Mouse (Mus musculus) ES-E14 (cell line): Measurements from ENCODE around the gene Golga7b. TPM values are rescaled to one million over a fixed set of nuclear protein-coding genes. Genes with fewer than 3 reads are reported as not detected.

ENCODE experiments used
- DNase-seq: peaks from one replicate; pipeline ENCODE4 v3.0.0-alpha.2; 2013; ENCODE audit warnings: low read depth, low spot score
- H3K27ac ChIP-seq: 2 replicates; pipeline ENCODE4 v1.5.1; 2012; ENCODE audit warnings: low read depth, mild to moderate bottlenecking, low read length, moderate library complexity, mixed read lengths; ENCODE audit not compliant: poor library complexity, insufficient read depth, severe bottlenecking
- H3K36me3 ChIP-seq: 2 replicates; pipeline ENCODE4 v1.6.1; 2012; ENCODE audit warnings: mild to moderate bottlenecking, low read length, moderate library complexity, mixed read lengths; ENCODE audit not compliant: control insufficient read depth, poor library complexity, insufficient read depth, severe bottlenecking
- H3K4me1 ChIP-seq, 2 experiments: fragments of 150-350 bp in 1 of 2; sonication (generic) in 1 of 2; 2 replicates each; pipeline ENCODE4 v1.6.1; 2012; ENCODE audit warnings: low read length in 2 of 2, mild to moderate bottlenecking in 1 of 2, mixed read lengths in 1 of 2; ENCODE audit not compliant: control insufficient read depth in 2 of 2, insufficient read depth in 2 of 2, poor library complexity in 1 of 2
- H3K4me3 ChIP-seq, 2 experiments: fragments of 150-350 bp in 1 of 2; sonication (generic) in 1 of 2; 2 replicates each; pipeline ENCODE4 v1.5.1; 2012; ENCODE audit warnings: low read length in 2 of 2, low read depth in 1 of 2, mild to moderate bottlenecking in 1 of 2, mixed read lengths in 1 of 2; ENCODE audit not compliant: insufficient read depth in 1 of 2, poor library complexity in 1 of 2, severe bottlenecking in 1 of 2
- H3K9ac ChIP-seq: 2 replicates; pipeline ENCODE4 v1.6.1; 2012; ENCODE audit warnings: low read depth, mild to moderate bottlenecking, low read length, mixed read lengths; ENCODE audit not compliant: poor library complexity, insufficient read depth, severe bottlenecking
- H3K9me3 ChIP-seq: fragments of 150-350 bp; sonication (generic); 2 replicates; pipeline ENCODE4 v1.6.1; 2012; ENCODE audit warnings: low read depth, mild to moderate bottlenecking, low read length; ENCODE audit not compliant: control insufficient read depth, insufficient read depth
- CHD2 ChIP-seq: IDR thresholded peaks from 2 replicates; pipeline ENCODE4 v1.6.1; 2014; ENCODE audit warnings: mild to moderate bottlenecking, low read depth, low read length, inconsistent platforms
- HCFC1 ChIP-seq: IDR thresholded peaks from 2 replicates; pipeline ENCODE4 v1.6.1; 2012; ENCODE audit warnings: low read length, inconsistent platforms, borderline replicate concordance; ENCODE audit not compliant: insufficient read depth
- MAFK ChIP-seq: IDR thresholded peaks from 2 replicates; pipeline ENCODE4 v1.6.1; 2014; ENCODE audit warnings: mild to moderate bottlenecking, low read depth, low read length, inconsistent platforms; ENCODE audit not compliant: insufficient read depth
- ZC3H11A ChIP-seq: IDR thresholded peaks from 2 replicates; pipeline ENCODE4 v1.6.1; 2012; ENCODE audit warnings: low read depth, mild to moderate bottlenecking, inconsistent platforms, low read length, borderline replicate concordance
- ZNF384 ChIP-seq: IDR thresholded peaks from 2 replicates; pipeline ENCODE4 v1.6.1; 2012; ENCODE audit warnings: low read depth, low read length, inconsistent platforms
- in situ Hi-C, 2 experiments: fragments of 600-800 bp; cut with MboI; formaldehyde crosslinking; loops; one replicate each; pipeline ENCODE4 v1.15.1; 2025; ENCODE audit warnings: low sequenced_read_pairs in 2 of 2, inconsistent platforms in 1 of 2; ENCODE audit not compliant: unreplicated experiment in 2 of 2
- total RNA-seq: library from RNA; depleted of rRNA; stranded (reverse); fragments of 300-350 nt; gene quantifications from 2 replicates; pipeline ENCODE4 v1.2.3, GENCODE M21; 2012

Gene Golga7b
- total RNA-seq, 1 experiment: 0.09 TPM

DNA sequence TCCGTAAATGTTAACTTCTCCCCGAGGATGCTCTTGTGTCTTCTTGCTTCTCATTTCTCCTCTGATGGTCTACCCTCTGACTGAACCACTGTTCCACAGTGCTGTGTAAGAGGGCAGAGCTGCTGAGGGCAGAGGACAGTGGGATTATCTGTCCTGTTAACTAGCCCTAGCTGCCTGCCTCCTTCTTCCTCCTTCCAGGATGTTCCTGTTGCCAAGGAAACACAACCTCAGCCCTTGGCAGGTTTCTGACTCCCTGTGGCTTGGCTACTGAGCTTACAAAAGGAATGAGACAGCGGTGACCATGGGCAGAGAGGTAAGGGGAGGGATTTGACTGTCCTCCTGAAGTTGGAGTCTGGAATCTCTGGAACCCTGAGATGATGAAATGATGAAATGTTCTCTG is 32.2 kb downstream of the Golga7b start:
- no peaks in the 10 kb centered on the region for H3K9me3 ChIP-seq
- no peak overlapping the region for H3K9ac ChIP-seq
- no peak for TF ChIP-seq ZC3H11A
- no peak for TF ChIP-seq CHD2
- no peak for TF ChIP-seq HCFC1
- no peak for TF ChIP-seq MAFK
- TF ChIP-seq ZNF384: no peak
- in situ Hi-C loops: no loop called here
- no peaks in the 10 kb centered on the region for H3K36me3 ChIP-seq
- no peak overlapping the region for H3K4me3 ChIP-seq
- no peak for DNase-seq
- peaks cover 0 to 1% of the 10 kb centered on the region in 2 experiments; a peak in 1 of 4 replicates for H3K4me1 ChIP-seq
- H3K27ac ChIP-seq: no peak overlapping the region

DNA sequence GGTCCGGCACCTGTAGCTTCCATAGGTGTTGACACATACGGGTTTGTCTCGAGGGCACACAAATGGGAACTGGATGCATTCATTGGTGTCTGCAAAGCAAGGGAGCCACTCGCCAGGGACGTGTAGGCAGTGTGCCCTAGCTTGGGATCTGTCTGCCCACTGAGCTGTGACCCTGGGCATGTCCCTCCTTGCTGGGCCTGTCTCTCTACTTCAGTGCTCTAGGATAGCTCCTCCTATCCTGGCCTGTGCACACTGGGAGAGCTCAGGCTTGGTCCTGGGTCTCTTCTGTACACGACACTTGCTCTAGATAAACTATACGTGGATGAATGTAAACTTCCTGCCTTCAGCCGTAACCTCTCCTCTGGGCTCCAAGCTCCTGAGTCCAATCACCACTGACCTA is 36.8 kb downstream of the Golga7b start:
- in situ Hi-C loops: no loop called here
- no peak overlapping the region for H3K27ac ChIP-seq
- TF ChIP-seq MAFK (no peak), ZC3H11A (no peak), ZNF384 (no peak)
- no peak overlapping the region for H3K4me3 ChIP-seq
- no peaks in the 10 kb centered on the region for H3K9me3 ChIP-seq
- H3K9ac ChIP-seq: no peak overlapping the region
- no peaks in the 10 kb centered on the region for H3K36me3 ChIP-seq
- DNase-seq: no peak
- peaks cover 8 to 28% of the 10 kb centered on the region in 2 experiments for H3K4me1 ChIP-seq

DNA sequence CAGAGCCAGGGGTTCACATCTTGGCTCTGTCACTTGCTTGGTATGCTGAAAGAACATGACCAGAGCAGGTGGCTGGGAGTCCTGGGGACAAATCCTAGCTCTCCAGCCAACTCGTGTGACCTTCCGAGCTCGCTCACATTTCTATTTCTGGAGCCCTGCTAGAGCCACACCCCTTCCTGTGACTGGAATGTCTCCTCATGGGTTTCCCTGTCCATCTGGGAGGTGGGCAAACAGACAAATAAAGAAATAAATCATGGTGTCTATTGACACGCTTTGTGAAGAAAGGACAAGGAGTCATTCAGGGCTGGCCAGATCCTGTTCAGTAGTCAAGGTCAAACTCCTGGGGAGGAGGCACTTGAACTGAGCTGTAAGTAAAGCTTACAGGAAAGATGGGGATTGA is 41.0 kb downstream of the Golga7b start:
- in situ Hi-C loops: no loop called here
- Histone ChIP-seq H3K27ac (peak overlapping the region; percentile 67), H3K9ac (no peak overlapping the region), H3K4me1 (peaks cover 20 to 44% of the 10 kb centered on the region in 2 experiments), H3K9me3 (no peaks in the 10 kb centered on the region), H3K36me3 (no peaks in the 10 kb centered on the region), H3K4me3 (no peak overlapping the region)
- TF ChIP-seq HCFC1: no peak
- TF ChIP-seq MAFK: no peak
- TF ChIP-seq ZNF384: no peak
- no peak for TF ChIP-seq ZC3H11A
- TF ChIP-seq CHD2: no peak
- no peak for DNase-seq

DNA sequence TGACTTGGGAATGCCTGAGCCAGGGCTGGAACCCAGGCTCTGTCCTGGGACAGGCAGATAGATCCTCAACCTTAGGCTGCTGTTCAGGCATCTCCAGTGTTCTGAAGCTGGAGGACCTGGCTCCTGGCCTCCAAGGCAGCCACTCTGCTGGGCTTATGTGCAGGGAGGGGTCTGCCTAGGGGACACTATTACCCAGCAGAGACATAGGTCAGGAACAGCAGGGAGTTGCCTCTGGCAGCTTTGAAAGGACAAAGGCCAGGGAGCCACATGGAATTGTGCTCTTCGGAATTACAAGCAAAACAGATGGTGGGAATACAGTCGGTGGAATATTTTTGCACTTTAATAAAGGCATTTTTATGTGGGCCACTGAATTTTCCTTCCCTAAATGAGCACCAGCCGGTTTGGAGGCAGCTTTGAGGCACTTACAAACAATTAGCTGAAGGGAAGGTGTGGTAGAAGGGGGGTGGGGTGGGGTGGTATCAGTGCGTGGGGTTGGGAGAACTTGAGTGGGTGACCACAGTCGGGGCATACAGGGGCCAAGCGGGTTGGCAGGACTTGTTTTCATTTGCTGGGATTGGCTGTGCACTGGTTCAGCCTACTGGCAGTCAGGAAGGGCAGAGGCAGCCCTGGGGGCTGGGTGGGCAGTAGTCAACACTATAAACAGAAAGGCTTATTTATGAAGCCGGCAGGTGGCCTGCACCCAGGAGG is 43.7 kb downstream of the Golga7b start:
- Histone ChIP-seq H3K27ac (no peak overlapping the region), H3K9ac (peak overlapping the region; percentile 32; the same call in 1 of the 2 replicates), H3K36me3 (no peaks in the 10 kb centered on the region), H3K9me3 (no peaks in the 10 kb centered on the region), H3K4me3 (peak overlapping the region in 1 of 2 experiments; percentile 23; a peak in 1 of 4 replicates), H3K4me1 (peaks cover 17 to 42% of the 10 kb centered on the region in 2 experiments)
- in situ Hi-C loops: no loop called here
- DNase-seq: no peak
- no peak for TF ChIP-seq ZC3H11A
- TF ChIP-seq ZNF384: no peak
- TF ChIP-seq HCFC1: no peak
- TF ChIP-seq MAFK: no peak
- TF ChIP-seq CHD2: no peak

DNA sequence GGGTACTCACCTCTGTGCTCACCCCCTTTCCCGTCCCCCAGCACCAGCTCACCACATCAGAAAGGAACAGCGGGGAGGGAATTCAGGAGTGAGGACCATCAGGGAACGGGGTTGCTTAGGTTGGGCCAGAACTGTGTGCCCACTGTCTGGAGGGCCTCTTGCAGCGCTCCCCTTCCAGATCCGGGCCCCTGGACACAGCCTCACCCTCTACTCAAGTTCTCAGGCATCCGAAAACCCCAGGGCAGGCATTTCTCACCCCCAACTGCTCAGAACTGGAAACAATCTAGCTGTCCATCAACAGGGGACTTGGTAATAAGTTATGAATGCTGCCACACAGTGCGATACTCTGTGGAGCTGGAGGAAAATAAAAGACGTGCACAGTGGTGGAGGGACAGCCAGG is 44.7 kb downstream of the Golga7b start:
- H3K9ac ChIP-seq: peak overlapping the region; percentile 23; the same call in 1 of the 2 replicates
- no peaks in the 10 kb centered on the region for H3K9me3 ChIP-seq
- no peak overlapping the region for H3K4me3 ChIP-seq
- in situ Hi-C loops: no loop called here
- no peaks in the 10 kb centered on the region for H3K36me3 ChIP-seq
- DNase-seq: no peak
- peaks cover 16 to 36% of the 10 kb centered on the region in 2 experiments for H3K4me1 ChIP-seq
- TF ChIP-seq ZC3H11A (no peak), MAFK (no peak), CHD2 (no peak), HCFC1 (no peak), ZNF384 (no peak)
- H3K27ac ChIP-seq: no peak overlapping the region
